Mouse (Mus musculus) right cerebral cortex, postnatal 36 days (tissue): ENCODE measurements at regions not wholly inside any gene's neighbourhood (a gene's known extent, or its start where the extent isn't known, plus 50 kb on each side); places are given as distances from the start of the nearest gene placed in this dataset.

Experiments
- DNase-seq, 2 experiments: peaks; one replicate each; pipeline ENCODE4 v3.0.0; 2022; ENCODE audit warnings: low spot score in 2 of 2, mixed read lengths in 1 of 2

DNA sequence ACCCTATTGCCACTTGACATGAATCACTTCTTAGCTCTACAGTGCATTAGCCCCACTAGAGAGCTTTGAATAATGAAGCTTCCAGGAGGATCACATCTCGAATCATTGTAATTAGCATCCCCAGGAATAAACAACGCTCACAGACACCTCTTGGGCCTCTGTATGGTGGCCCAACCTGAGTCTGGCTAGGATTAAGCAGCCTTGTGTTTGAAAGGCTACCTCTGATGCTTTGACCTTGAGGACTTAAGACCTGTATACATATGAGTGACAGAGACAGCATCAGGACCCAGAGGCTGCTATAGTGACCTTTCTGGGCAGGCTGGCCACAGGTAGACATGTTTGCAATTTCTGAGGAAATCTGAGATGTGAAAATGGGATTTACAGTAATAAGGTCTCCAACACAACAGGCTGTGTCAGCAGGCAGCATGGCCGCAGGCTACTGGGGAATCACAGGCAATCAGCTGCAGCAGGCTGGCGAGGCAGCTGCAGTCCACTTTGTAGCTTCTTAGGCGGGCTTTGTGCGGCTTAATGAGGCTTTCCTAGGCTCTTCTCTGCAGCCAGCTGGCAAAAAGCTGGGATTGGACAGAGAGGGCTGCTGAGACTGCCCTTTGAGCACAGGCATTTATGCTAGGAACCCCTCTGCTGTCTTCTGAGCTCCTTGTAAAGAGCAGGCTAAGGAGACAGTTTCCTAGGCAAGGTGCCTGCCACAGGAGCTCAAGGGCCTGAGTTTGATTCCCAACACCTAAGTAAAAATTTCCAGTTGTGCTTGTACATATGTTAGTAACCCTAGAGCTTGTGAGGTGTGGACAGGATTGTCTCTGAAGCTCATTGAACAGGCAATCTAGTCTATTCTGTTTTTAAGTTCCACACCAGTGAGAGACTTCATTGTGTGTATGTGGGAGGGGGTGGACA is 768.1 kb upstream of the Auts2 start:
- peak; percentile 6 to 13 for DNase-seq

DNA sequence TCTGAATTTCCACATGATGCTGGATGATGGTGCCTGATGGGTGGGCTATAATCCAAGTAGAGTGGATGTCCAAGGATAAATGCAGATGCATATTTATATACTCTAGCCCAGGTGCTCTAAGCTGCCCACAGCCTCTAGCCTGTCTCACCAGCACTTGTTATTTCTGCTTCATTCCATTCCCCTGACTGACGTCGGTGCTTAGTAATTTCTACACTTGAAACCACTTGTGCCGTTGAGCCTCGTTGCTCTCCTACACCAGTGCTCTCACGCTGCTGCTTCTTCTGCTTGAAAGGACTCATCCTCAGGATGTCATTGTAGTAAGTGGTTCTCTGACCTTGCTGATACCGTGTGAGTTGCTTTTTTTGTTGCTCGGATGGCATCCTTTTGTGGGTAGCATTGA is 724.7 kb upstream of the Auts2 start:
- DNase-seq: peak in 1 of 2 experiments; percentile 4

DNA sequence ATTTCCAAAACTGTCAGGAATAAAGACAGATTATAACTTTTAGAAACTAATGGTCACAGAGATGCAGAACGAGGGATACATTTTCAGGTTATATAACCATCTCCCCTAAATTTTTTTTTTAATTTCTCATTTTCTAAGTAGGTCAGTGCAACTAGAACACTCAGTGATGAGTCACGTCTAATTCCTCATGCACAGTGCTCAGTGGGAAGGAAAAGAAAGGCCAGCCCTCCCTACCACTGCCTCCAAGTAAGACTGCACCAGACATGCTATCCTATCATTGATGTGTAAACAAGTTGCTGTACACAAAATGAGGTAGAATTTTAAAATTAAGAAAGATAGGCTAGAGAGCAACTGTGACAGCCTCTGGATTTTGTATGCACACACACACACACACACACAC is 724.2 kb upstream of the Auts2 start:
- DNase-seq: peak in 1 of 2 experiments; percentile 19

DNA sequence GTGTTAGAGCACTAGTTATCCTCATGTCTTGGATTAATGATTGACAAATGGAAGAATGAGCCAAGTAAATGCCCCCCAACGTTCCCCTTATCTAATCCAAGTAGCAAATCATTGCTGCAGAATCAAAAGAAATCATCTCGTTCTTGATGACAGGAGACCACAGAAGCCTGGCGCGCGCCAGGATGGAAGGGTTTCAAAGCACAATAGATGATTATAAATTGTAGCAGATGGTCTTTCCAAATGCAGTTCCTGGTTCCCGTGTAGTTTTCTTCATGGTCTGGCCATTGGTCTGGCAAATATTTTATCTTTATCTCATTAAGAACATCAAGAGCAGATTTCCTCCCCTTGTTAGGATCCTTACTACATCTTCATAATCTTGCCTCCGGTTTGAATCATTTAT is 721.8 kb upstream of the Auts2 start:
- DNase-seq: no peak

DNA sequence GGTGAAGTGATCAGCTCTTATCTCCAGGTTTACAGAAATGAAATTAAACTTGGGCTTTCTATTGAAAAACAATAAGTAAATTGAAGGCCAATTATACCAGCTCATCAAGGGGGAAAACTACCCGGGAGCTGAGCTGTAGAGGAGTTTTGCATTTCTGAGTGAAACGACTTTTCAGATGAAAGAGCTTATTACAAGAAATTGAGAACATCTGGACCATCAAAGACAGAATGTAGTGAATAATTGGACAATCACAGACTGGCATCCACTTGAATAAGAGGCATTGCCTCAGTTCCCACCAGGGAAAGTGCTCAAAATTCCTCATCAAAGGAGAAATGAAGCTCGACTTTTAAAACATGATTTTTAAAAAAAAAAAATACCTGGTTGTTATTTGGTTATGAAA is 675.7 kb upstream of the Auts2 start:
- DNase-seq: no peak

DNA sequence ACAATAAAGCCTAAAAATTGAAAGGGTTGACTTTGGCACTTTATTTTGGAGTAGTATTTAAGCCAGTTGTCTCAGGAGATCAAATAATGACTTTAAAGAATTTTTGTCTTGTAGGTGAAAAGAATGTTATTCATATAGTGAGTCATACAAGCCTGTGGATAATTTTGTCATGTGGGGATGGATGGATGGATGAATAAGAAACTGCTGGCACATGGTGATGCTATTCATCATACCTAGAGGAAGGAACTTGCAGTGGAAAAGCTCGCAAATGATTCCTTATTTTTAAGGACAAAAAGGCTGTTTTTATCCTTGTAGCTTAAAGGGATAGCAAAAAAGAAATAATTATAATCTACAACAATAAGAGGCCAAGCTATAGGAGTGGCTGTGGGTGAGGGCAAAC is 655.4 kb upstream of the Auts2 start:
- no peak for DNase-seq

DNA sequence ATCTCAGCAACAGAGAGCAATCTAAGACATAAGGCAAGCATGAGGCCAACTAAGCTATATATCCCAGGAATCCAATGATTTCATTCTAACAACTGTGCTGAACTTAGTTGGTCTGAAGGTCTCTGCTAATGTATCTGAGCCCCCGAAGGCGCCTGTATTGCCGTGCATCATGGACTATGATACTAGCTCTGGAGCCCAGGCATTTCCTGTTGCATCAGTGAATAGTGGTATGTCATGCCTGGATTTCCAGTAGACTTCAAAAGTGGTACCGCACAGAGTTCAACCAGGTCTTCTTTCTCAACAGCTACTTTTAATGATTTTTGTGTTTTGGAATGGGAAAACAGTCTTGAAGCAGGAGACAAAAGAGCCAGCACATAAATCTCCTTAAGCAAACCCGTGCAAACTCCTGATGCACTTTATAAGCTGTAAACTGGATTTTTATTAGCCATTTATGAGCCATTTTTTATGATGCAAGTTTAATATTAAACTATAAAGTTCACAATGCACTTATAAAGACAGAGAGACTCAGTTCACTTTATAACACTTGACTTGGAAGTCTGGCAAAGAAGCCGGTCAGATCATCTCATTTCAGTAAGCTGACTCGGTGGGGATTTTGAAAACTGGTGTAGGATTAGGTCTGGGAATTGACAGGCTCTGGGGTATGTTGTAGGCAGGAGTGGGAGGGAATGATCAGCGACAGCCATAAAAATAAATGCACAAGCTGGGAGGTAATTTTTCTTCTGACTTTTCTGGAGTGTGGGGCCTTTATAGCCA is 646.8 kb upstream of the Auts2 start:
- DNase-seq: no peak

DNA sequence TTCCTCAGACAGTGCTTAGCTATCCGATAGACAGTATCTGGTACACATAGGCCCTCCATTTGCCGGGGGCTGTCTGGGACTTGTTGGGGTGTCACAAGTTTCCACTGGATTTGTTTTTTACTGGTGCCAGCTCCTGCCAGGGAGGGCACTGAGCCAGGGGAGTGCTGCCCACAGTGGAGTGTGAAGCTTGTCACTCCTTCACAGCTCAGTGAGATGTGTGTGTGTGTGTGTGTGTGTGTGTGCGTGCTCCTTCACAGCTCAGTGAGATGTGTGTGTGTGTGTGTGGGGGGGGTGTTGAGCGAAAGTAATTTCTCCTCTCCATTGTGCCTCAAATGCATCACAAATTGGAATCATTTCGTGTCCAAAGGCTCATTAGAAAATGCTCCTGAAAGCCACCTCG is 632.5 kb upstream of the Auts2 start:
- DNase-seq: peak; percentile 39 to 50

DNA sequence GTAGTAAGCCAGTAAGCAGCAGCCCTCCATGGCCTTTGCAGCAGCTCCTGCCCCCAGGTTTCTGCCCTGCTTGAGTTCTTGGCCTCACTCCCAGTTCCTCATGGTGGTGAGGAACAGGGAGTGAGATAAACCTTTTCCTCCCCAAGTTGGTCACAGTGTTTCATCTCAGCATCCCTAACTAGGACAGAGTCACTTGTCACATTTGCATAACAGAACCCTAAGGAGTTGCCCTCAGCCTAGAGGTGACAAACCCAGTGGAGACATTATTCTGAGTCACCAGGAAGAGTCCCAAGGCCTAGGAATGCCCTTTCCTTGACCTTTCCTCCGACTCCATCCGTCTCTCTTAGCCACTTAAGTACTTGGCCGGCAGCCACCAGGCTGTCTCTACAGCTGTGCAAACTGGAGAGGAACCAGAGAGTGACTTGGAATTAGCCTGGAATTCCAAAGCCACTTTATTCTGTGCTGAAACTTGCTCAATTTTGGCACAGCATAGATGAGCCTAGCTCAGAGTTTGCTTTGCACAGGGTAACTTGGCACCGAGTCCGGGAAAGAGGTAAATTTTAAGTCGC is 630.1 kb upstream of the Auts2 start:
- peak; percentile 22 to 44 for DNase-seq

DNA sequence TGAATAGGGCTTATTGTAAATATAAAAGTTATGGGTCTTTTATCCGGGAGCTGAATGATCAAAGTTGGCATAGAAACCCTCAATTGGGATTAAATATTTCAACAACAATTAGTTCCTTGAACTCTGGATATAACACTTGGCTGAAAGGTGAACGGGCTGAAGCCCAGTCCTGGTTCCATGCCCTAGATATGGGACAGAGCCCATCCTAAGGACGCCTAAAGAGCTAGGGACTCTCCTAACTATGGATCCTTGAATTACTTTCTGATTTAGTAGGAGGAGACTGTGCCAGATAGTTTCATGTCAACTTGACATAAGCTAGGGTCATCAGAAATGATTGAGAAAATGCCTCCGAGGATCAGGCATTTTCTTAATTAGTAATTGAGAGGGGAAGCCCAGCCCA is 629.5 kb upstream of the Auts2 start:
- DNase-seq: no peak

DNA sequence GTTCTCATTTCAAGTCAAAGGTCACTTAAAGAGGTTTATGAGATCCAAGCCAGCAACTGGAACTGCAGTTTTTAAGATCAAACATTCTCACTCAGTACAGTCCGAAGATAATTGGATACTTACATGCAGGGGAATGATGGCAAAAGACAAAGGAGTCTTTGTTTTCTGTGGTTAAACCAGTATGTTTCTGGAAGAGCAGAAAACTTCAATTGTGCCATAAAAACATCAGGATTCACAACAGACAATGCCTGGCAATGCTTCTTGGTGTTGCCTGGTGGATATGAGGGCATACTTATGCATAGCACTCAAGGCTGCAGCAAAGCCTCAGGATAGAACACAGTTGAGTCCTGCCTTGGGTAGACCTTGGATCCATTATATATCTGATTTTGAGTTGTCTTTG is 628.1 kb upstream of the Auts2 start:
- no peak for DNase-seq

DNA sequence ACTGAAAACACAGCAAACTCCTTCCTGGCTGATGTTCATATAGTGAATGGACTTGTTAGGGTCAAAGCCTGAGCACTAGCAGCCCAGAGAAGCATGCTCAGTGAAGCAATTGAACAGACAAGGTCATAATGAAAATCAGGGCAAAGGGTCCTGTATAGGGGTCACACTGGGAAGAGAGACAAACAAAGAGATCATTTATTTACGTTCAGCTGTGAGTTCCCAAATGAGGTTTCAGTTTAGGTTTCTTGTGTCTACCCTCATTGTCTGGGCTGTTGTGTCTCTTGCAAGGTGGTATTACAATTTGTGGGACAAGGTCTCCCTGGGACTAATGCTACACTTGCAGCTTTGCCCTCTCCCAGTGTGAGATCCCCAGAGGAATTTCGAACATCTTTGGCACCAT is 624.4 kb upstream of the Auts2 start:
- no peak for DNase-seq

DNA sequence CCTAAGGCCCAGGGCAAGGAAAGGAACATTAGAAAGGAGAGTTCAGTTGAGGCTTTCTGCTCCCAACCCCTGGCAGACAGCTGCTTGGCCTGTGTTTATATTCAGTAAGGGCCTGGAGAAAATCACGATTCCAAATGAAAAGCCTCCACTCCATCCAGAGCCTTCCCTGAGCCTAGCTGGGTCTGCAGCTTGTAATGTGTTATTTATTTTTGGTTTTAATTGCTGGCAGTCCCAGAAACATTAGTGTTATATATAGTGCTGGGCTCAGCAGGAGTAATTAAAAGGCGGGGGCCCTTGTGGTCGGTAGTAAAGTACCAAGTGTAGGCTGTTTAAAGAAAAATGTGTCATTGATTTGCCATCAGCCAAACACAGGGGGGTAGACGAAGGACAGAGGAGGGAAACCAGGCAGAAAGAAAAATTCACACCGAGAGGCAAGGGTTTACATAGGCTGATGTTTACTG is 623.9 kb upstream of the Auts2 start:
- DNase-seq: no peak

DNA sequence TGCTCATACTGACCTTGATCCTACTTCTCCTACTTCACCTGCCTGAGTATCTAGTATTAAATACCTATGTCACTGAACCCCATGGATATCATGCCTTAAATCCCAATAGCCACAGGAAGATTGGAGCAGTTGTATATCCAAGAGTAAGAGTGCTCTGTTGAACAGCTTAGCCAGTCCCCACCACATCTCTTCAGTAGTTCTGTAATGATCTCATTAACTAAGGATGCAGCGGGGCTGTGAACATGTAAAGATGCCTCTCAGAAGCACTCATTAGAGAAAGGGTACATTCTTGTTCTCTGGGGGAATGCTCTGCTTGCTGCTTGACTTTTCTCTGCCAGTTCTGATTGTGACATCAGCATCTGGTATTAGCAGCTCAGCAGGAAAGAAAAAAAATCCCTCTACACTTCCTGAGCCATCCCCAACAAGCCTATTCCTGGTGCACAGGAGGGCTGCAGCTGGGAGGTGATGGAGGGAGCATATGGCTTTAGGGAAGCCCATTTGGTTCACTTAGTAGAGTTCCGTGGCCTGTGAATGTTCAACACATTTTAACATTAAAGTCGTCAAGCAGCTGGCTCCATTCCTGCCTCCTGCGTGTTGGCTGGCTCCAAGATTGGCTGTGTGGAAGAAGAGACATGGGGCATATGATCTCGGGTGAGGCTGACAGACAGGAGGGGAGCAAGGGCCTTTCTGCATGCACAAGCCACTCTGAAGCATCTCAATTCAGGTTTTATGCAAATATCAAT is 613.1 kb upstream of the Auts2 start:
- DNase-seq: peak; percentile 32 to 60

DNA sequence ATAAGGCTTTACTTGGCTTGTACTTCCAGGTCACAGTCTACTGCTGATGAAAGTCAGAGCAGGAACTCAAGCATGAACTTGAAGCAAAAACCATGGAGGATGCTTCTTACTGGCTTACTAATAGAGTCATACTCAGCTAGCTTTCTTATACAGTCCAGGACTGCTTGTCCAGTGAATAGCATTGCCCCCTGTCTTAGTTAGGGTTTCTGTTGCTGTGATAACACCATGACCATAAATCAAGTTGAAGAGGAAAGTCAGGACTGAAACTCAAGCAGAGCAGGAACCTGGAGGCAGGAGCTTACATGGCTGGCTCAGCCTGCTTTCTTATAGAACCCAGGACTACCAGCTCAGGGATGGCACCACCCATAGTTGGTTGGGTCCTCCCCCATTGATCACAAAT is 602.9 kb upstream of the Auts2 start:
- DNase-seq: no peak

DNA sequence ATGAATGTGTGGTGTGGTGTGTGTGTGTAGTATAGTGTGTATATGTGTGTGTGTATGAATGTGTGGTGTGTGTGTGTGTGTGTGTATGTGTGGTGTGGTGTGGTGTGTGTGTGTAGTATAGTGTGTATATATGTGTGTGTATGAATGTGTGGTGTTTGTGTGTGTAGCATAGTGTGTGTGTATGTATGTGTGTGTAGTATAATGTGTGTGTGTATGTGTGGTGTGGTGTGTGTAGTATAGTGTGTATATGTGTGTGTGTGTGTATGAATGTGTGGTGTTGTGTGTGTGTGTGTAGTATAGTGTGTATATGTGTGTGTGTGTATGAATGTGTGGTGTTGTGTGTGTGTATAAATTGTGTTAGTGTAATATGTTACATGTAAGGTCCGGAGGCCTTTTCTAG is 600.5 kb upstream of the Auts2 start:
- no peak for DNase-seq

DNA sequence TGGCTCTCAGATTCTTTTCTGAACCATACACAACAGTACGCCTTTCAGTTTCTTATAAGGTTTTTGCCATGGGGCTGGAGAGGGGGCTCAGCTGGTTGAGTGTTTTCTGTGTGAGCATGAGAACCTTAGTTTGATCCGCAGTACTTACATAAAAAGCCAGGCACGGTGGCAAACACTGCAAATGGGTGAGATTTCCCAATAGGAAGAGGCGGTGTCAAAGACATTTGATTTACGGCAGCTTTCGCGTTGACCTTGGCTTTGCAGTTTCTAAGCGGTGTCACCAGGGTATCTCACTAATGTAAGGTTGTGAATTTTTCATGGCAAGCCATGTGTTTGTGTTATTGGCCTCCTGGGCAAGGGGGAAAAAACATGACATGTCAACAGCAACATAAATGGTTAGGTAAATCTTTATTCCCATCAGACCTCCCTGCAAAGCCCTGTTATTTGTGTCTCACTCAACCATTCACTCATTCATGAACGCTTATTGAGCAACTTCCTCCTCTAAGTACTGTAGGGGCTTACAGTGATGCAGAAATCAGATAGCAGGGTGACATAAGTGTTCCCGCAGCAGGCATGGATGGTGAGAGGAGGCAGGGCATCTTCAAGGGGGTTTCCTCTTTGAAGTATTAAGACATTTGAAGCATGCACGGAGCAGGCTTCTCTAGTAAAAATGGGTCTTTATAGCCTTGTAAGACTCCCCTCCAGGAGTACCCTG is 599.4 kb upstream of the Auts2 start:
- no peak for DNase-seq

DNA sequence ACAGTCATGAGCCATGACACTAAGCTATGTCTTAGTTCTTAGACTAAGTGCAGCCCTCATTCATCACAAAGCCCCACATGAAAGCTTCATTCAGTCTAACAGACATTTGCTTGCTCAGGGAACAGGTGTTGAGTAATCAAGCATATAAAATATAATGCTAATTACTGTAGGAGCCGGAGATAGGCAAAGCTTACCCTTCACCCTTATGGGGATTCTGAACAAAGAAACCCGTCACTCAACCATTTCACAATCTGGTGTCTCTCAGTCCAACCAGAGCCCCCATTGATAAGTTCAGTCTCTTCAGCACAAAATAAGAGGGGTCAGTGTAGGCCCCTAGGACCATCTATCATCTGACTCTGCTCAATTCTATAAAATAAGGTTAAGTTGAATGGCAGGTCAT is 587.9 kb upstream of the Auts2 start:
- no peak for DNase-seq

DNA sequence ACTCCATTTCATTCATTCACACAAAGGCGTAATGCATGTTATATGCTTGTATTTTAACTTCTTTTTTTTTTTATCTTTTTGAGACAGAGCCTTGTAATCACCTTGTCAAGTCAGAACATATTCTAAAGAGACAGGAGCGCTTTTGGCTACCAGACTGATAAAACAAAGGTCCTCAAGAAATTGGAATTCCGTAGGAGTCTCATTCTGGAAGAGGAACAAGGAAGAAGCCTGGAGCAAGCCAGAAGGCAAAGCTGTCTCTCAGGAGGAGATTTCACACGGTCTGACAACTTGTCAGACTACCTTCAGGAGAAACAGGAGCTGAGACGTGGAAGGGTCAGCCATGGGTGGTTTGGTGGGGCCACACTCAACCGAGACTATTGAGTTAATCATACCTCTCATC is 587.2 kb upstream of the Auts2 start:
- DNase-seq: no peak

DNA sequence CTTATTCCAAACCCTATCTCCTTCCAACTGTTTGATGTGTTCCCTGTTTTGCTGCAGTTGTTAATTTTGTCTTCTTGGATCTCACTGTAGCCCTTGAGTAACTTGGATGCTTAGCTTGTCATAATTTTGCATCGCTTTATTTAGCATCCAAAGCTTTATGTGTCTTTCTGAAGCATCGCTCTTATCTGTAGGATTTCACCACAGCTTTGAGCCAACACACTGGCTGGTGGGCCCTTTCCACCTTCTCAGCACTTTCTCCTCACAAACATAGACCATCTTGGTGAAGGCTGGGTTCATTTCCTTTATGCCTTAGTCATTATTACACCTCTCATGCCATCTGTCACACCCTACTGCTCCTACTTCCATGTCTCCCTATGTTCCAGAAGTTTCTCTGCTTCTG is 581.1 kb upstream of the Auts2 start:
- peak; percentile 16 to 28 for DNase-seq

DNA sequence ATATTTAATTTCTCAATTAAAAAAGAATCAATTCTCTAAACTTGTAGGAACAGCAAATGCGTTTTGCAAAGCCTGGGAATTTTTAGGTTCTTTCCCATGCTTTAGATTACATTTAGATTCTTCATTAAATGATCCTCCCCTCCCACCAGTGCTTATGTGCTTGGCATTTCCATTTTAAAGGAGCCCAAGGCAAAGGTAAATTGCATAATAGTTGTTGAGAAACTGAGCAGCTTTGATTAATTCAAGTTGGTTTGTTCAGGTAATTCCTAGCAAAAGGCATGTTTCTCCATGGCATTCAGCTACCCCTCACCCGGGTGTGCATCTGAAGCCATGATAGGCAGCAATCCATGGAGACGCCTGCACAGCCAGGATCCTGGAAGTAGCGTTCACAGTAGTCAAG is 570.8 kb upstream of the Auts2 start:
- no peak for DNase-seq
